Mouse (Mus musculus): ENCODE measurements around the gene Prr3. TPM values are rescaled to one million over a fixed set of nuclear protein-coding genes. Genes with fewer than 3 reads are reported as not detected.

The Prr3 gene
- 47.3 TPM for total RNA-seq (2023)

GRCm38 (mm10) chr17:35979401-35980362 lies at the start of gene Prr3, which contains the start of gene Gnl1:
TSS of gene Prr3 (minus strand) at chr17:35980236.
TSS of gene Gnl1 (plus strand) at chr17:35979851.

GRCm38 (mm10) chr17:36020191-36021073 lies 40.4 kb upstream of the Prr3 start, which contains the start of gene H2-T24:
TSS of gene H2-T24 (minus strand) at chr17:36020560.

GRCm38 (mm10) chr17:35969418-35970389 lies 10.3 kb downstream of the Prr3 start, which contains the start of gene Abcf1:
TSS of gene Abcf1 (minus strand) at chr17:35969761.

Other genes starting within 250 kb of the Prr3 start
- 10.8 TPM for gene Ier3, start 158.6 kb downstream of the Prr3 start, total RNA-seq (2023)
- gene Flot1, start 157.0 kb downstream of the Prr3 start, total RNA-seq (2023), result 52.4 TPM
- gene Tubb5, start 141.9 kb downstream of the Prr3 start, total RNA-seq (2023), result 692 TPM
- gene Mdc1, start 138.7 kb downstream of the Prr3 start, total RNA-seq (2023), result 76.2 TPM
- gene Nrm, start 118.9 kb downstream of the Prr3 start, total RNA-seq (2023), result 16.8 TPM
- 239 TPM for gene Ppp1r18, start 114.6 kb downstream of the Prr3 start, total RNA-seq (2023)
- 109 TPM for gene Dhx16, start 100.4 kb downstream of the Prr3 start, total RNA-seq (2023)
- 23.7 TPM for gene 2310061I04Rik, start 82.8 kb downstream of the Prr3 start, total RNA-seq (2023)
- 8.6 TPM for gene Atat1, start 70.2 kb downstream of the Prr3 start, total RNA-seq (2023)
- gene Mrps18b, start 63.8 kb downstream of the Prr3 start, total RNA-seq (2023), result 67.6 TPM
- 156 TPM for gene Ppp1r10, start 63.8 kb downstream of the Prr3 start, total RNA-seq (2023)
- gene Abcf1, start 10.5 kb downstream of the Prr3 start, total RNA-seq (2023), result 116 TPM
- gene Gnl1, start 385 bp downstream of the Prr3 start, total RNA-seq (2023), result 51.7 TPM
- 22.1 TPM for gene H2-T24, start 40.3 kb upstream of the Prr3 start, total RNA-seq (2023)
- gene H2-T23, start 52.6 kb upstream of the Prr3 start, total RNA-seq (2023), result 301 TPM
- gene H2-T22, start 62.5 kb upstream of the Prr3 start, total RNA-seq (2023), result 184 TPM
- gene Gm6034, start 62.7 kb upstream of the Prr3 start, total RNA-seq (2023), result 1.0 TPM
- 81.8 TPM for gene Gm11127, start 78.1 kb upstream of the Prr3 start, total RNA-seq (2023)
- gene Gm19684, start 141.4 kb upstream of the Prr3 start, total RNA-seq (2023), result 9.5 TPM
- gene Gm7030, start 149.2 kb upstream of the Prr3 start, total RNA-seq (2023), result 17.0 TPM
- gene Gm8909, start 188.3 kb upstream of the Prr3 start, total RNA-seq (2023), result 0.83 TPM
- 3.4 TPM for gene H2-T3, start 210.1 kb upstream of the Prr3 start, total RNA-seq (2023)

Data from CD8-positive naive resting alpha-beta T cell, adult 57 days (primary cell).